Mouse (Mus musculus): ENCODE results near the gene Pla2r1. TPM values are rescaled to one million over a fixed set of nuclear protein-coding genes. Genes with fewer than 3 reads are reported as not detected.
A peak's percentile ranks its signal among the peaks of the same experiment; 100 is the strongest.

Gene Pla2r1
- polyA plus RNA-seq, 1 experiment from 2014 or later, result 1.1 TPM

GRCm38 (mm10) chr2:60452376-60452775 is 100.7 kb downstream of the Pla2r1 start:
- Histone ChIP-seq H3K9me3 (ENCODE audit: control insufficient read depth, low read length) (no peaks in the 10 kb centered on the region), H3K4me2 (replicated peaks) (no peak overlapping the region), H3K36me3 (replicated peaks; ENCODE audit: control insufficient read depth, insufficient read depth) (no peaks in the 10 kb centered on the region), H3K4me3 (replicated peaks; ENCODE audit: low read length) (no peak overlapping the region), H3K27me3 (ENCODE audit: control insufficient read depth, insufficient read depth, low read length) (no peaks in the 10 kb centered on the region), H3K9ac (no peak overlapping the region), H3K4me1 (replicated peaks; ENCODE audit: control insufficient read depth, insufficient read depth, low read length) (no peaks in the 10 kb centered on the region), H3K27ac (no peak overlapping the region)
- no peak for DNase-seq (ENCODE audit: low spot score)
- no peak for ATAC-seq (ENCODE audit: low FRiP score)
- WGBS, result 77% methylated on average over 7 of the region's 7 CpGs

GRCm38 (mm10) chr2:60451119-60451773 is 101.9 kb downstream of the Pla2r1 start:
- 57% methylated on average over 3 of the region's 3 CpGs for WGBS
- no peaks in the 10 kb centered on the region for H3K9me3 ChIP-seq (ENCODE audit: control insufficient read depth, low read length)
- no peak for ATAC-seq (ENCODE audit: low FRiP score)

GRCm38 (mm10) chr2:60449732-60450131 is 103.4 kb downstream of the Pla2r1 start:
- H3K4me1 ChIP-seq (replicated peaks; ENCODE audit: control insufficient read depth, insufficient read depth, low read length), result no peaks in the 10 kb centered on the region
- H3K9me3 ChIP-seq (ENCODE audit: control insufficient read depth, low read length), result no peaks in the 10 kb centered on the region
- no peak overlapping the region for H3K4me2 ChIP-seq (replicated peaks)
- no peak overlapping the region for H3K9ac ChIP-seq
- DNase-seq (ENCODE audit: low spot score) (no peak), ATAC-seq (ENCODE audit: low FRiP score) (no peak)
- H3K27ac ChIP-seq, result no peak overlapping the region
- no peak overlapping the region for H3K4me3 ChIP-seq (replicated peaks; ENCODE audit: low read length)
- 83% methylated on average over 6 of the region's 6 CpGs for WGBS
- H3K36me3 ChIP-seq (replicated peaks; ENCODE audit: control insufficient read depth, insufficient read depth), result no peaks in the 10 kb centered on the region
- H3K27me3 ChIP-seq (ENCODE audit: control insufficient read depth, insufficient read depth, low read length), result no peaks in the 10 kb centered on the region

More at GRCm38 (mm10) chr2:60451119-60451773, 101.9 kb downstream of the Pla2r1 start:
- Histone ChIP-seq H3K36me3 (replicated peaks; ENCODE audit: control insufficient read depth, insufficient read depth) (no peaks in the 10 kb centered on the region), H3K4me2 (replicated peaks) (no peak overlapping the region), H3K27me3 (ENCODE audit: control insufficient read depth, insufficient read depth, low read length) (no peaks in the 10 kb centered on the region), H3K9ac (no peak overlapping the region), H3K27ac (no peak overlapping the region), H3K4me3 (replicated peaks; ENCODE audit: low read length) (no peak overlapping the region), H3K4me1 (replicated peaks; ENCODE audit: control insufficient read depth, insufficient read depth, low read length) (no peaks in the 10 kb centered on the region)
- DNase-seq (ENCODE audit: low spot score), result no peak

- H3K9me3 ChIP-seq (ENCODE audit: control insufficient read depth, low read length), result no peaks in the 10 kb centered on the region
- H3K27me3 ChIP-seq (ENCODE audit: control insufficient read depth, insufficient read depth, low read length), result no peaks in the 10 kb centered on the region
- H3K4me1 ChIP-seq (replicated peaks; ENCODE audit: control insufficient read depth, insufficient read depth, low read length), result no peaks in the 10 kb centered on the region
- WGBS, result 72% methylated on average over 9 of the region's 9 CpGs
- no peak overlapping the region for H3K4me2 ChIP-seq (replicated peaks)
- ATAC-seq (ENCODE audit: low FRiP score) (no peak), DNase-seq (ENCODE audit: low spot score) (no peak)
- no peaks in the 10 kb centered on the region for H3K36me3 ChIP-seq (replicated peaks; ENCODE audit: control insufficient read depth, insufficient read depth)
- H3K27ac ChIP-seq, result no peak overlapping the region
- H3K4me3 ChIP-seq (replicated peaks; ENCODE audit: low read length), result no peak overlapping the region
- no peak overlapping the region for H3K9ac ChIP-seq
Measured at GRCm38 (mm10) chr2:60444711-60445509, 108.2 kb downstream of the Pla2r1 start.

- 94% methylated on average over 7 of the region's 7 CpGs for WGBS
Measured at GRCm38 (mm10) chr2:60443279-60443678, 109.8 kb downstream of the Pla2r1 start.

GRCm38 (mm10) chr2:60441875-60442274 is 111.2 kb downstream of the Pla2r1 start:
- DNase-seq (ENCODE audit: low spot score) (peak; percentile 37), ATAC-seq (ENCODE audit: low FRiP score) (no peak)
- H3K4me2 ChIP-seq (replicated peaks), result no peak overlapping the region
- H3K36me3 ChIP-seq (replicated peaks; ENCODE audit: control insufficient read depth, insufficient read depth), result no peaks in the 10 kb centered on the region
- H3K4me1 ChIP-seq (replicated peaks; ENCODE audit: control insufficient read depth, insufficient read depth, low read length), result no peaks in the 10 kb centered on the region
- H3K9ac ChIP-seq, result no peak overlapping the region
- H3K9me3 ChIP-seq (ENCODE audit: control insufficient read depth, low read length), result no peaks in the 10 kb centered on the region
- H3K27me3 ChIP-seq (ENCODE audit: control insufficient read depth, insufficient read depth, low read length), result no peaks in the 10 kb centered on the region
- H3K4me3 ChIP-seq (replicated peaks; ENCODE audit: low read length), result no peak overlapping the region
- WGBS, result 35% methylated on average over 3 of the region's 3 CpGs
- no peak overlapping the region for H3K27ac ChIP-seq

More at GRCm38 (mm10) chr2:60443279-60443678, 109.8 kb downstream of the Pla2r1 start:
- Histone ChIP-seq H3K4me1 (replicated peaks; ENCODE audit: control insufficient read depth, insufficient read depth, low read length) (no peaks in the 10 kb centered on the region), H3K4me3 (replicated peaks; ENCODE audit: low read length) (no peak overlapping the region), H3K27me3 (ENCODE audit: control insufficient read depth, insufficient read depth, low read length) (no peaks in the 10 kb centered on the region), H3K27ac (no peak overlapping the region), H3K9ac (no peak overlapping the region), H3K4me2 (replicated peaks) (no peak overlapping the region), H3K36me3 (replicated peaks; ENCODE audit: control insufficient read depth, insufficient read depth) (no peaks in the 10 kb centered on the region), H3K9me3 (ENCODE audit: control insufficient read depth, low read length) (no peaks in the 10 kb centered on the region)
- ATAC-seq (ENCODE audit: low FRiP score) (no peak), DNase-seq (ENCODE audit: low spot score) (no peak)

- no peak for DNase-seq (ENCODE audit: low spot score)
- Histone ChIP-seq H3K4me1 (replicated peaks; ENCODE audit: control insufficient read depth, insufficient read depth, low read length) (no peaks in the 10 kb centered on the region), H3K9me3 (ENCODE audit: control insufficient read depth, low read length) (no peaks in the 10 kb centered on the region), H3K36me3 (replicated peaks; ENCODE audit: control insufficient read depth, insufficient read depth) (no peaks in the 10 kb centered on the region), H3K9ac (no peak overlapping the region), H3K4me3 (replicated peaks; ENCODE audit: low read length) (no peak overlapping the region), H3K4me2 (replicated peaks) (no peak overlapping the region), H3K27ac (no peak overlapping the region), H3K27me3 (ENCODE audit: control insufficient read depth, insufficient read depth, low read length) (no peaks in the 10 kb centered on the region)
- no peak for ATAC-seq (ENCODE audit: low FRiP score)
- WGBS, result 81% methylated on average over 5 of the region's 5 CpGs
Measured at GRCm38 (mm10) chr2:60436802-60437201, 116.3 kb downstream of the Pla2r1 start.

GRCm38 (mm10) chr2:60430315-60431021 is 122.6 kb downstream of the Pla2r1 start:
- no peak for ATAC-seq (ENCODE audit: low FRiP score)
- no peak overlapping the region for H3K9ac ChIP-seq
- no peaks in the 10 kb centered on the region for H3K4me1 ChIP-seq (replicated peaks; ENCODE audit: control insufficient read depth, insufficient read depth, low read length)
- H3K27me3 ChIP-seq (ENCODE audit: control insufficient read depth, insufficient read depth, low read length), result no peaks in the 10 kb centered on the region
- no peak overlapping the region for H3K27ac ChIP-seq
- H3K9me3 ChIP-seq (ENCODE audit: control insufficient read depth, low read length), result no peaks in the 10 kb centered on the region
- no peak for DNase-seq (ENCODE audit: low spot score)
- H3K36me3 ChIP-seq (replicated peaks; ENCODE audit: control insufficient read depth, insufficient read depth), result no peaks in the 10 kb centered on the region
- no peak overlapping the region for H3K4me2 ChIP-seq (replicated peaks)
- H3K4me3 ChIP-seq (replicated peaks; ENCODE audit: low read length), result no peak overlapping the region
- 72% methylated on average over 8 of the region's 8 CpGs for WGBS

GRCm38 (mm10) chr2:60418075-60418474 is 135.0 kb downstream of the Pla2r1 start:
- H3K9ac ChIP-seq, result no peak overlapping the region
- WGBS, result 8% methylated on average over 6 of the region's 6 CpGs
- no peaks in the 10 kb centered on the region for H3K4me1 ChIP-seq (replicated peaks; ENCODE audit: control insufficient read depth, insufficient read depth, low read length)
- no peaks in the 10 kb centered on the region for H3K27me3 ChIP-seq (ENCODE audit: control insufficient read depth, insufficient read depth, low read length)
- H3K27ac ChIP-seq, result no peak overlapping the region
- H3K36me3 ChIP-seq (replicated peaks; ENCODE audit: control insufficient read depth, insufficient read depth), result no peaks in the 10 kb centered on the region
- H3K4me2 ChIP-seq (replicated peaks), result no peak overlapping the region
- ATAC-seq (ENCODE audit: low FRiP score) (peak; percentile 72; the same call in 1 of the 2 replicates), DNase-seq (ENCODE audit: low spot score) (peak; percentile 84)
- H3K4me3 ChIP-seq (replicated peaks; ENCODE audit: low read length), result no peak overlapping the region
- no peaks in the 10 kb centered on the region for H3K9me3 ChIP-seq (ENCODE audit: control insufficient read depth, low read length)

Measured in hindbrain, embryonic 14.5 days (tissue).